Mouse (Mus musculus) embryo, embryonic 9.5 days (tissue): Measurements from ENCODE around the gene Csf2.
"Not testable (repeated sequence)": the region's sequence is repeated elsewhere in the genome, so short reads cannot be mapped to it uniquely, and the experiment has no call there.

Experiments used
- DNase-seq: peaks from one replicate; pipeline ENCODE4 v3.0.0-alpha.2; 2017; ENCODE audit errors: extremely low spot score

Gene Csf2

DNA sequence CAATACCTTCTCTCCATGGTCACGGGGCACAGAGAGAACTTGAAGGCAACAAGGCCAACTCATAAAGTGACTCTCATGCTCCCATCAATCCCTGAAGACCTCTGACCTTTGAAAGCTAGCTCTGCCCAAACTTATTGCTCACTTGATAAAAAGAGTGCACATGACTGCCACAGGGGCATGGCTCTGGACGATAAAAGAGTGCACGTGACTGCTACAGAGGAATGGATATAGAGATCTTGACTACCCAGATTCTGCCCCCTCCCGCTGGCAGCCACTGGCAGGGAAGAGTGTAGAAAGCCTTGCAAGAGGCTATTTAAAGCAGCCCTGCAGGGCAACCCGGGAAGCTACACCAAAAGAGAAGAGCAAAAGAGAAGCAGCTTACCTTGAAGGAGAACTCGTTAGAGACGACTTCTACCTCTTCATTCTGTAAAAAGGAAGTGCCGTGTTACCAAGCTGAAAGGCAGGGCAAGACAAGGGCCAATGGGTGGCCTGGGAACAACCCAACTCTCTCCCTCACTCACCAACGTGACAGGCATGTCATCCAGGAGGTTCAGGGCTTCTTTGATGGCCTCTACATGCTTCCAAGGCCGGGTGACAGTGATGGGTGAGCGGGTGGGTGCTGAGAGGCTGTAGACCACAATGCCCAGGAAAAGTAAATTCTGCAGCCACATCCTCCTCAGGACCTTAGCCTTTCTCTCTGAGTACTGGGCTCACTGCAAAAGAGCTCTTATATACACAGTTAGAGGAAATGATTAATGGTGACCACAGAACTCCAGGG is at the start of gene Csf2:
Gene Csf2, minus strand, starts transcription at position 728 of the 778 bp plus-strand sequence.
- no peak for DNase-seq

DNA sequence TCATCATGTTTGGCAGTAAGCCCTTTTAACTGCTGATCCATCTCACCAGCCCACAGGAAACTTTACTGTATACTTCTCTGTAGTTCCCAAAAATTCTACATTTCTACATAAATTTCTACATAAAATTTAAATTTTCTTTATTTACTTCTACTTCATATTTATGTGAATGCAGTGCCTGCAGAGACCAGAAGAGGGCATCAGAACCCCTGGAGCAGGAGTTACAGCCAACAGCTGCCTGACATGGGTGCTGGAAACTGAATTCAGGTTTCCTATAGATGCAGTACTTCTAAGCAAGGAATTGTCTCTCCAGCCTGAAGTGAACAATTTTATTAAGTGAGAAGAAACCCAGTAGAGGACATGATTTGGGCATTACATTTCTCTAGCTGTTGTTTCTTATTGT is 49.3 kb upstream of the Csf2 start:
- DNase-seq = no peak

DNA sequence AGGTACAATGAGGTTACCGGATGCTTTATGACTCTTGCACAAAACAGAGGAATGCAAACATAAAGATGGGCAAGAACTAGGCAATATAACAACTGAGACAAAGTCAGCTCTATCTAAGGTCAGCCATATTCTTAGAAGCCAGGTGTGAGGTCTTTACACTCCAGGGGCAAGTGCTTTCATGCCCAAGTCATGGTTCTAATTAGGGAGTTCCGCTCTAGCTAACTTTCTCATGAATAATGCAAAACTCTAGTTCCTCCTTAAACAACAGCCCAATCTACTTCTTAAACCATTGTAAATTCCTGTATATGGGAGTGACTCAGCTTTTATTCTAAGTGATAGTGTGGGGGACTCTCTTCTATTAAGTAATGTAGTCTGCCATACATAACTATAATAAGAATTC is 48.0 kb upstream of the Csf2 start:
- DNase-seq = not testable (repeated sequence)

DNA sequence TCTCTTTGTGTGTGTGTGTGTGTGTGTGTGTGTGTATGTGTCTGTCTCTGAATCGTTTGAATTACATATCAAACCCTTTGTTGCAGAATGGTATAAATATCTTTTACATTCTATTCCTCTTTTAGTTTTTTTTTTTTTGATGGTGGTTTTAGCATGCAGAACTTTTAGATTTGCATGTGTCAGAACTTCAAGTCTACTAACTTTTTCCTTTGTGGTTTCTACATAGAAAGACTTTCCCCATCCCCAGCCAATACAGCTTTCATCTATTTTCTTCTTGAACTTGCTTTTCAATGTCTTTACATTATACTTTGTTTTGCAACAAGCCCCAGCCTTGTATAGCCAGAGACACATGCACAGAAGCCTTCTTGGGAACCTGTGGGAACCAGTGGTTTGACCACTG is 47.3 kb upstream of the Csf2 start:
- no peak for DNase-seq

DNA sequence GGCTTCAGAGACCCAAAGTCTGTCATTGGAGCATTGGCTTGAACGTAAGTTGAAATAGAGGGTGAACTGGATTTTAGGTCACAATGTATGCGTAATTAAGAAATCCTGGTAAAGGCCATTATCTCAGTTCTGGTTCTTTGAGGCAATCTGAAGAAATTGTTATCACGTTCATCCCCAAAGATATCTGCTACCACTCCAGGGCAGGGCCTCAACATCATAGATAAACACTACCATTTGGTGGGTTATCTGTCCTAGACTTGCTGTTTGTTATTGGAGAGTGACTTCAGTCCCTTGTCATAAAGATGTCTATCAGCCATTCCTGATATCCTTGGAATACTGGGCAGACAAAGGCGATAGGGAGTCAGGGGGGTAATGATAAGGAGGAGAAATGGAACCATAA is 46.5 kb upstream of the Csf2 start:
- no peak for DNase-seq

DNA sequence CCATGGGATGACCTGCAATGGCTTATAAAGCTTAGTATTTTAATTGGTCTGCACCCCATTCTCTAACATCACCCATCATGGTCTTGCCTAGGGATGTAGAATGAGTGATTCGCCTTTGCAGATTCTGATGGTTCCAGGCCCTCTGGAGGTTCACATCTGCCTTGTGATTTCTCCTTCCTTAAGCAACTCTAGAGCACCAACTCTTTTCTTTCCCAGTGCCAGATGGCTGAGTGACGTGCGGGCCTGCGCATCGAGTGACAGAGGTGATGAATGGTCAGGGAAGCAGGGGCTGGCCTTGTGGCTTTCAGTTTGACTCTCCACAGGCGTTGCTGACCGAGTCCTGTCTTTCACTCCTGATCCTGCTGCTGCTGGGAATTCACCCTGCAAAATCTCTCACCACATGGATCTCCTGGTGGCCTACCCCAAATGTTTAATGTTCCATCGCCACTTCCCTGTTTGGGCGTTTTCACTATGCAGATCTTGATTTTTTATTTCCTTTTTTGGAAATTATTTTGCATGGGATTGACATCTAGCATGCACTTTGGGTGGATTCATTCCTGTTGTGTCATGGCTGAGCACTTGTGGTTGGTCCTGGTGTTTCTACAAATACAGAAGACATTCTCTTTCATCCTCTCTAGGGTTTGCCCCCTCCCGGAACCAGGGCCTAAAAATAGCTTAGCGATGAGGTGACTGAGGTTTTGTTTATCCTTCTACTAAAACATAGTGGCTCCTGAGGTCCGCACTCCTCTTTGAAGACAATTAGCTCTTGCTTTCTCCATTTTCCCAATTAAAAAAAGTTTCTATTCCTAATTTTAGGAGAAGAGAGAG is 44.7 kb upstream of the Csf2 start:
- no peak for DNase-seq

DNA sequence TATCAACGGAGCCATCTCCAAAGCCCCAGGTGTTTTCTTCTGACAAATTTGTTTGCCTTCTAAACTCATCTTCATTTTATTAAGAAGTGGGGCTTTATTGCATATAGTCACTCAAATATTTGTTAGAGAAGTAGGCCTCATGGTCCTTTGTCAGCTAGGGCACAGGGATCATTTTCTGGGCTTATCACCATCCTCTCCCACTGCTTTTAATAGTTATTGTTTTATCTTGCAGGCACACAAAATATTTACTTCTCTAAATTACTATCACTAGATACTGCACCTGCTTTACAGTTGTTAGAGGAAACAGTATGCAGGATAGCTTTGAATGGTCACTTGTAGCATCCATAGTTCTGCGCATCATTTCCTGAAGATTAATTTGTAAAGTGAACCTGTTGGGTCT is 42.7 kb upstream of the Csf2 start:
- no peak for DNase-seq

DNA sequence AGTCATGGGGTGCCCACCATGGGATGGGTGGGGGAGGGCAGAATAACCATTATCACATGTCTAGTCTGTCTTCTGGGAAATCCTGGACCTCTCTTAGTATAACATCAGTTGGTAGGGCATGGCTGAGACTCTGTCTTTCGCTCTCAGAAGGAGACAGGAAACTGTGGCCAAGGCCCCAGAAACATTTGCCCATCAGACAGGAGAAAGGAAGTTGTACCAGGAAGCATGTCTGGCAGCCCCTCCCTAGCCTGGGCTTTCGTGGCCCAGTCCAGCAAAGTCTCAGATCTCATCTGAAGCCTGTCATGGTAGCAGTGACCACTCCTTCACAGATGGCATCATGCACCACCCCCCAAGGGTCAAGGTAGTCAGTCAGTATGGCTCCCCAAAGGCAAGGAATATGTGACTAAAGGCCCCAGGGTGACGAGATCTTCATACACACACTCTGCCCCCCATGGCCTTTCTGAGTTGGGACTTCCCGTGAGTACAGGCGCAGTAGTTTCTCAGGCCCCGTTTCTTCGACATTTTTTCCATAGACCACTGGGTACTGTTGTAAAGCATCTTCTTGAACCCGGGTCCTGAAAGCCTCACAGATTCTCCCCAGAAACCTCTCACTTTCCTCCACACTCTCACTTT is 38.5 kb upstream of the Csf2 start:
- DNase-seq = no peak

DNA sequence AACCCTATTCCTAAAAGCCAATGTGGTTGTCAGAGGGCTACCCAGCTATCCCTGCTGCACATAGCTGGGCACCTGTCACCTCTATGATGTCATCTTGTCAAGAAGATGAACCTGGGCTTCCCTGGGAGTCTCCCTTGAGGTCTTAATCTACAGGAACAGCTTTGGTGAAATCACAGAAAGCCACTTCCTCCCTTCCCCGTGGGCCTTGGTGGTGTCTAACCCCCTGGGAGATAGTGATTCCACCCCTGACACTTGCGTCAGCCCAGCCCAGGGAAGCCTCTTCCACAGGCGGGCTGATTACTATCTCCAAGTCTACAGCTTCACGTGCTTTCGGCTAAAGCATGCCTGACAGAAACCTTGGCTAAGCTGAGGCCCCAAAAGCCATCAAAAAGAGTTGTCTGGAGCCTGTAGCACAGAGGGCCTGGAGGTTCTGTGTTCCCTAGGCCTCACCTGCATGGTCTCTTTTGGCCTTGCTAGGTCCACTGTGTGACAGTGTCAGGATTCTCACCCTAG is 22.0 kb upstream of the Csf2 start:
- no peak for DNase-seq

DNA sequence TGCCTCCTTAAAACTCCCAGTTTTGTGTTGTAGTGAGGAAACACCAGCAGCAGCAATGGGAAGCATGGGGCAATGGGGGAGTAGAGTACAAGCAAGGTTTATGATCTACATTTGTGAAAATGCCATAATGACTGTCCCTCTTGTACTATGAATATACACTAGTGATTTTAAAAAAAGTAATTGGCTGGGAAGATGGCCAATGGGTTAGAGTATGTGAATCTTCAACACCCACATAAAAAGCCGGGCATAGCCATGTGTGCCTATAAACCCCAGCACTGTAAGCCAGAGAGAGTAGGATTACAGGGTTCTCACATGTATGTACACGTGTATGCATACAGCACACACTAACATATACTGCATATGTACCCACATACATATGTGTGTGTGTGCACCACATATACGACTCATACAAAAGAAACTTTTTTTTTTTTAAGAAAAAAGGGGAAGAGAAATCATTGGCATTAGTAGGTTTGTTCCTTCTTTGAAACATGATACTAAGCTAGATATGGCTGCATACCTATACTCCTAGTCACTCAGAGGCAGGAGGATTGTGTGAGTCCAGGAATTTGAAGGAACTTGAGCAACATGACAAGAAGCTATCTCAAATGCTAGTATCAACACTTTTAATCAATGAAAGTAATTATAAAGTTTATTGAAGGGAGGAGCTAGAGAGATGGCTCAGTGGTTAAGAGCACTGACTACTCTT is 19.9 kb upstream of the Csf2 start:
- DNase-seq = no peak

DNA sequence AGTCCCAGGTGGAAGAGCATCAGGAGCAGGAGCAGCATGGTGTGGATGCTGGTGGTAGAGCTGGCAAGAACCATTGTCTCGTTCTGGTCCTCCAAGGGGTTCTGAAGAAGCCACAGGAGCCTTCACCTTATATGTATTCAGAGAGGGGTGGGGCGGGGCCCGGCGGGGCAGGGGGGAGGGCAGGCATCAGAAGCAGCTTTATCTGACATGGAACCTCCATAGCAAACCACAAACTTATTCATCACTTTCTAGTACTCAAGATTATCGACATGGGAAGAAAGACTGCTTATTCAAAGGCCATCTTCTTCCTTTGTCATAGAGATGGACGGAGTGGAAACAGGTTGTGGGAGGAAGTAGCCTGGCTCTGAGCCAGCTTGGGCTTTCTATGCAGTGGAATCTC is 17.7 kb upstream of the Csf2 start, which contains the start of gene Il3:
Gene Il3, minus strand, starts transcription at position 101 of the 400 bp plus-strand sequence.
- no peak for DNase-seq

DNA sequence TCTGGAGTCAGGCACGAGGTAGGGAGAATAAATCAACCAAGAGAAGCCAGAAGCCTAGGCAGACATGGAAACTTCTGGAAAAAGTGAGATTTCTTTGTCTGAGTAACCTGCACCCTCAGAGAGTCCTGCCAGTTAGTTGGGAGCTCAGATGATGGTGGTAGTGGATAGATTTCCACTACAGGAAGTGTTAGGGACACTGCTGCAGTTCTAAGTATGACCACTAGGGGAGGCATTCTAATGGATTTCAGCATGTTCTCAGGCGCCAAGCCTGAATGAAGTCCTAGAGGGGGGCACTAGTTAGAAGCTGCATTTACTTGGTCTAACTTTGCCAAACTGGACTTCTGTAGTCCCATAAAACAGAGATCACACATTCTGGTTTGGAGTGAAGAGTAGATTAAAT is 15.1 kb upstream of the Csf2 start:
- DNase-seq = peak; percentile 45

DNA sequence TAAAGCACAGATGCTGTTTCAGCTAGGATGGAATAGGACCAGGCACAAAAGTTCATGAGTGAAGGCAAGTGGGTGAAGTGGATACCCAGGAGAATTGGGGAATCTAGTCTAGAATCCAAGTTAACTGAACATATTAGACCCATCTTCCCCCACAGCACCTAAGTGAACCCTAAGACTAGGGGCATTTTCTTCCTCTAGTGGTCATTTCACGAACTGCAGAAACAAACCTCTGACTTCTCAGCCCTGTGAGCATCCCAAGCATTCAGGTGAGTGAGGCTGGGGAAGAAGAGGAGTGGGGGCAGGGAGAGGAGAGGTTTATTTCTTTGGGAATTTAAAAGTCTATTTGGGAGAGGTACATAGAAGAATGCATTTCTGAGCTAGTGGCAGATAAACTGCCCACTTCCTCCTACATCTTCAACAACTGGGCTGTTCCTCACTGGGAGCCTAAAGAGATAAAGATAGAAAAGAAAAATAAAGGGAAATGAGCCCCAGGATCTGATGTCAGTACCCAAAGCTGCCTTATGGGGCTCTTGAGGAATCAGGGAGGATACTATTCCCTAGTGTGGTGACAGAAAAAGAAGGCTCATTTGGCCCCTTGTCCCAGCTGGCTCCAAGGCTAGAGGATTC is 14.1 kb upstream of the Csf2 start:
- DNase-seq = no peak

DNA sequence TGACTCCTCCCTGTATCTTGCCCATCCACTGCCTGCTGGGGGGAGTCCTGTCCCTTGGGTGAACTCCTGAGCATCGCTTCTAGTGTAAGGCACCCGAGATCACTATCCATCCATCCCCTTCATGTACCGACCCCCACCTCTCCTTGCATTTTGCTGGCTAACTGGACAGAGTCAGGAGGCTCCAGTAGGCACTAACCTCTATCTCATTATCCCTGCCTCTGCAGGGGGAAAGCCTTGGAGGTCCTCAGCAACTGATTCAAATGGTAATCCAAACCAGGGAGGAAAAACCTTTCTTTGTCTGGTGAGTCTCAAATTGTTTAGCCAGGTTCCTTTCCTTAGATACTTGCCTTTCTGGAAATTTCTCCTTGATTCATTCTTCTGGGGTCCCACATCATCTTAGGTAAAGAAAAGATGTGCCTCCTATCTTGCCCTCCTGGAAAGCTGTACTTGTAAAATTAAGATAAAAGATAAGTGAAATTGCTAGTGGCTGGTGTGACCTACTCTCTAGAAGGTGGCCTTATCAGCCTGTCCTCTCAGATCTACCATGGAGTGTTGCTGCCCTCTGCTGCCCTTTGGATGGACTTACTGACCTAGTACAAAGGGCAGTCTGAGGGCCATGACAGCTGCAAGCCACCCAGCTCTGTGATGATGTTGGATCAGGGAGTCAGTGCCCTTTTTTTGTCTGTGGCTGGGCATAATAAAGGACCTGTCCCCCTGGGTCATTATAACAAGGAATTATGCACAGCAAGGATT is 7.3 kb upstream of the Csf2 start:
- DNase-seq = peak; percentile 70

DNA sequence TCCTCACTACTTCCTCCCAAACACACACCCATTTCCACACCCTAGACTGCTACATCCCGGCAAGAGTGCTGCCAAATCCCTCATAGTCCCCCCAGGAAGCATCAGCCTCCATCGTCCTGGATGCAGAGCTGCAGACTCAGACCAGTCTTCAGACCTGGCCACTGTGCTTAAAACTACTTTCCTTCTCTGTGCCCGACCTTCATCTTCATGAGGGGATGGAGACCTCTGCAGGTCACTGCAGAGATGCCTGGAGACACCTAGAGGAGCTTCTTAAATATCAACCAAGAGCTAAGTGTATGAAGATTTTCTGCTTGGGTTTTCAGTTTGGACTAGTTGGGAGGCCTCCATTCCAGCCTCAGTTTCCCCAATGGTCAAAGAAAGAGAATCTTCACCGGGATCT is 4.6 kb upstream of the Csf2 start:
- DNase-seq = no peak

DNA sequence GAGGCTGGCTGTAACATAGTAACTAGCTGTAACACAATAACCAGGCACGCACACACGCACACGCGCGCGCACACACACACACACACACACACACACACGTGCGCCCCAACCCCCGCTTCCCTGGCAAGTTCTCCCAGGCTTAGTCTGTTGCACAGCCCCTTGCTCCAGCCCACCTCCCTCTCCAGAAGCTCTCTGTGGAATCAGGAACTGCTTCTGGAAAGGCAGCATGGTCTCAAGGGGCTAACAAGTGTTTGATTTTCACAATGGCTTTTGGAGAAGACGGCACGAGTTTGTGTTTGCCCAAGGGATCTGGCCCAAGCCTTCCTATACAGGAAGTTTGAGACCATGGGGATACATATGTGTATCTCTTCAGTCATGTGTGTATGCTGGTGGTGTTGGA is 1.1 kb upstream of the Csf2 start:
- DNase-seq = no peak

DNA sequence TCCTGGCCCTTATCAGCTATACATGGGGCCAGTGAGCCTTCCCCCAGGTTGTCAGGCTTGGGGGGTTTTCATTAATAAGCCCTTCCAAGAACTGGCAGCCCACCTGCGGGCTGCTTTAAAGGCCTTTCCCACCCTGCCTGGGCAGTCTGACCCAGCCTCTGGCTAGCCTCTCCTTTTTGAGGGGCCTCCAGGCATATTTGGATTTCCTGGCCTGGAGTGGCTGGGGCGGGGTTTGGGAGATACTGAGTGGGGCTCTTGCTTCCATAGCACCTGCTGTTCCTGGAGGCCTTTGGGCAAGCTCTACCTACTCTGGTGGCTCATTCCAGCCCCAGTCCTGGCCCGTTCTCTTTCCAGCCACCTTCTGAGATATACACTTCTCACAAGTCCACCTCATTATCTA is 281 bp upstream of the Csf2 start:
- DNase-seq = no peak

DNA sequence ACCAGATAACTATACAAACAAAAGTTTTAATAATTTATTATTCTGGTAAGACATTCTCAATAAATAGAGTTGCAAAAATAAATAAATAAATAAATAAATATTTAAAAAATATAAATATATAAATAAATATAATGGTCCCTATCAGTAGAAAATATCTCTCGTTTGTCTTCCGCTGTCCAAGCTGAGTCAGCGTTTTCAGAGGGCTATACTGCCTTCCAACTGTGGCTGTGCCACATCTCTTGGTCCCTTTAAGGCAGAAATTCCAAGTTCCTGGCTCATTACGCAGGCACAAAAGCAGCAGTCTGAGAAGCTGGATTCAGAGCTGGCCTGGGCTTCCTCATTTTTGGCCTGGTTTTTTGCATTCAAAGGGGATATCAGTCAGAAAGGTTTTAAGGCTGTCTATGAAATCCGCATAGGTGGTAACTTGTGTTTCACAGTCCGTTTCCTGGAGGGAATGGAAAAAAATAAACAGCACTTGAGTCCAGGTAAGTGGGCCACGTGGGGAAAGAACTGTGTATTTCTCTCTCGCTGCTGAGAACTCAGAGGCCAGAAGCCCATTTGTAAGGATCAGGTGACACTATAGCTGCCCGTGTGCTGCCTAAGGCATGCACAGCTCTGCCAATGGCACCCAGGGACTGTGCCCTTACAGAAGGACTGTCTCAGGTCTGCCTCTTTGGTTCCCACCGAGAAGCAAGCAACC is 2.1 kb downstream of the Csf2 start:
- DNase-seq = no peak

DNA sequence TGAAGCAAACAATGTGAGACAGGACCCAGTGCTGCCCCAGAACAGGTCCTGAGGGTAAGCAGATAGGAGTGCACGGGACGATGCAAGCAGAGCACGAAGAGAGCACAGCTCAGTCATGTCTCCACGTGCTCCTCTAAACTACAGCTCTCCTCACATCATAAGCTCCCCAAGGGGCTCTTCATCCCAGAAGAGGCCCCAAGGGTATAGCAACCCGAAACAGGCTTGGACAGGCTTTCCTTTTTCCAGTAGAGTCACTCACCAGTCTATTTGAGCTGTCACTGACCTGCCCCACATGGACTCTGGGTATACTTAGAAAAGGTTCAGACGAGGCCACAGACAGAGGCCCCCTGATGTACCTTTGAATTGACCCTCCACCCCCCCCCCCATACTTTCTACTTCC is 5.0 kb downstream of the Csf2 start:
- DNase-seq = no peak

DNA sequence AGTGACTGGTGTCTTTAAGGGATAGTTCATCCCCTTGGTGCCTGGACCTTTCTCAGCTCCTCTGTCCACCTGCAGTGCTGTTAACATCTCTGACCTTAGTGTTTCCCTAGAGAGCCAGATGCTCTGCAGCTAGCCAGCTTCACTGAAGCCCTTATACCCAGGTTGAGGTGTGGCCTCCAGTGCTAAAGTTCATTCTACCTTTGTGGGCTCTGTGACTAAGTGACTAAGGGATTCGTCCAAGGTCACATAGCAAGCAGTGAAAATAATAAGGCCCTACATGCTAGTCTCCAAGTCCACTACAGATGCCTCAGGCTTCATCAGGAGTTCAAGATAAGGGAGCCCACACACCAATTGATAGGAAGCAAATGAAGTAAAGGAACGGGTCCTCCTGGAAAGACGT is 7.0 kb downstream of the Csf2 start:
- no peak for DNase-seq
